Mouse (Mus musculus): Measurements from ENCODE around the gene Smim4.

DNA sequence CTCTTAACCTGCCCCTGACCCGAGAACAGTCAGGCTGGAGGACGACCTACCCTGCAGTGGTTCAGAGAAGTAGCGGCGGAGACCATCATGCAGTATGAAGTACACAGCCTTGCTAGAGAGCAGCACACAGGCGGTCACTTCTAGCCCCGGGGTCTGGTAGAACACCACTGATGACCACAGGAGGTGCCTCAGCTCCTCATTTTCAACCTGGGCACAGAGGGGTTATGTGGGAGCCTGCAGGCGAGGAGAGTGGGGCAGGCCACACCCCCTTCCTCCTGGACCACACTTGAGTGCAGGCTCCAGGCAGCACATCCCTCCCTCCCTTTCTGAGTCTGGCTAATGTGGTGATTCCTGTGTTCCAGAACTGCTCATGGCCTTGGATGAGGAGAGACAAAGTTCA lies 44.8 kb upstream of the Smim4 start:
- TF ChIP-seq CTCF (IDR thresholded peaks at IDR 0.05; ENCODE audit: borderline replicate concordance, control insufficient read depth, extremely low read depth, insufficient read depth, low read length, poor library complexity) (no peak), POLR2A (IDR thresholded peaks at IDR 0.05; ENCODE audit: control insufficient read depth, extremely low read depth, insufficient read depth, low read length, poor library complexity) (no peak)

All from thymus, adult 2 months (tissue).